ENCODE assay signal across 8 mouse cellular contexts in the genomic region with DNA sequence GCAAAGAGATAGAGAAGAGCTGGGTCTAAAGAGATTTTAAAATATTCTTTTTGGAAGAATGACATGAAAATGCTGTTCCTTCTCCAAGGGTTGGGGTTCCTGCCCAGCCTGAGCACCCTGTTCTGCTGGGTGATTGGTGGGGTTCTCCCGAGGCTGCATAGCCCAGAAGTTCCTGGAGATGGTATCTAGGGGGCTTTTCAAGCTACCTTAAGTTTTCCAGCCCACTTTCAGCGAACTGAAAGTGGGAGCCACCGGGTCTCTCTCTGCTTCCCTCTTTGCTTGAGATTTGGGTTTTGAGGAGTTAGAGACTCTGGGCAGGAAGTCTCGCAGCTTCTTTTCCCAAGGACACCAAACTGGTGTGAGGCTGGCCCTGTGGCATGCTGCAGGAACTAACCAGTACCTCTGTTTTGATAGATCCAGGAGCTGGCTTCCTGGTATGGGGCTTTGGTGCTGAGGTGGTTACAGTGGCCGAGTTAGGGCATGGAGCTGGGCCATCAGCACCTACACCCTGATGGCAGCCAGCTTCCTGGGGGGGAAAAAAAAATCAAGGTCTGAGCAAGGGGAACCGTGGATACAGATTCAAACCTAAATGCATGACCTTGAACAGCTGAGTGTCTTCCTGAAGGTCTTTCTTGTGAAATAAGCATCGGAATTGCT. TPM values are rescaled to one million over a fixed set of nuclear protein-coding genes. Genes with fewer than 3 reads are reported as not detected.
DNase-seq lines count a peak whose midpoint lies in the region; ATAC-seq and TF ChIP-seq lines count a peak whose summit lies in the region.

No protein-coding gene starts in this region.

- H3K27ac ChIP-seq in heart, adult 2 months = peak overlapping the region; percentile 69
- H3K27ac ChIP-seq in bone marrow macrophage, adult 2 months (ENCODE audit: insufficient read depth, low read depth, low read length) = no peak overlapping the region
- H3K27ac ChIP-seq in hindbrain, embryonic 16.5 days (ENCODE audit: low read depth, low read length) = no peak overlapping the region
- no peak overlapping the region for H3K27ac ChIP-seq in midbrain, embryonic 10.5 days (replicated peaks)

- peak overlapping the region; percentile 95 for H3K4me3 ChIP-seq in heart, adult 2 months
- peak overlapping the region; percentile 72 for H3K4me3 ChIP-seq in bone marrow macrophage, adult 2 months (ENCODE audit: insufficient read depth, low read length)
- peak overlapping the region; percentile 84 for H3K4me3 ChIP-seq in hindbrain, embryonic 16.5 days (ENCODE audit: low read length)
- H3K4me3 ChIP-seq in midbrain, embryonic 10.5 days = peak overlapping the region; percentile 94

- no peak for TF ChIP-seq CTCF in heart, adult 2 months (IDR thresholded peaks at IDR 0.05)
- TF ChIP-seq CTCF in bone marrow macrophage, adult 2 months (IDR thresholded peaks at IDR 0.05; ENCODE audit: low read depth, low read length) = no peak

- TF ChIP-seq POLR2A in heart, adult 2 months (IDR thresholded peaks at IDR 0.05; ENCODE audit: insufficient read depth, low read depth, low read length) = no peak
- TF ChIP-seq POLR2A in bone marrow macrophage, adult 2 months (IDR thresholded peaks at IDR 0.05; ENCODE audit: borderline replicate concordance, low read depth, low read length) = no peak

- ATAC-seq in hindbrain, embryonic 16.5 days = no peak

- H3K9ac ChIP-seq in heart, adult 2 months (ENCODE audit: low read depth, low read length) = peak overlapping the region; percentile 52
- H3K9ac ChIP-seq in hindbrain, embryonic 16.5 days (ENCODE audit: low read depth, low read length) = peak overlapping the region; percentile 19; the same call in 1 of the 2 replicates

- peaks cover 7% of the 10 kb centered on the region; the same call in 1 of the 2 replicates for H3K79me2 ChIP-seq in heart, adult 2 months (replicated peaks; ENCODE audit: control insufficient read depth, insufficient read depth, low read length)

- no peak for TF ChIP-seq EP300 in heart, adult 2 months (IDR thresholded peaks at IDR 0.05; ENCODE audit: insufficient read depth, low read depth, low read length)

- intact Hi-C loops in heart, adult 2 months (cut with DNase I) = loop anchor here (2.0 kb wide), 1 partner anchor 47 kb away; no protein-coding TSS in a partner anchor
- intact Hi-C loops in heart, postnatal 14 days (cut with DNase I) = loop anchor here (2.0 kb wide), 1 partner anchor 19 kb away; no protein-coding TSS in a partner anchor
- intact Hi-C loops in left cerebral cortex, postnatal 14 days (cut with DNase I) = no loop called here

- 24% methylated on average over 7 of the region's 7 CpGs for WGBS in heart, adult 2 months
- WGBS in hindbrain, embryonic 16.5 days = 80% methylated on average over 7 of the region's 7 CpGs
- 89% methylated on average over 7 of the region's 7 CpGs for WGBS in midbrain, embryonic 10.5 days

- no peaks in the 10 kb centered on the region for H3K27me3 ChIP-seq in heart, adult 2 months (ENCODE audit: control insufficient read depth, insufficient read depth, low read length)
- no peaks in the 10 kb centered on the region for H3K27me3 ChIP-seq in hindbrain, embryonic 16.5 days (replicated peaks; ENCODE audit: control insufficient read depth, insufficient read depth, low read length)
- no peaks in the 10 kb centered on the region for H3K27me3 ChIP-seq in midbrain, embryonic 10.5 days (ENCODE audit: low read depth, poor library complexity, severe bottlenecking)

- H3K9me3 ChIP-seq in hindbrain, embryonic 16.5 days (ENCODE audit: control insufficient read depth, low read length) = no peaks in the 10 kb centered on the region
- H3K9me3 ChIP-seq in midbrain, embryonic 10.5 days (replicated peaks) = no peaks in the 10 kb centered on the region

- H3K36me3 ChIP-seq in heart, adult 2 months (ENCODE audit: control insufficient read depth, insufficient read depth, low read length) = 0 out of 2 replicates have a peak, but pooled peaks cover 3% of the 10 kb centered on the region
- H3K36me3 ChIP-seq in hindbrain, embryonic 16.5 days (ENCODE audit: control insufficient read depth, insufficient read depth, low read length) = no peaks in the 10 kb centered on the region
- H3K36me3 ChIP-seq in midbrain, embryonic 10.5 days = peaks cover 9% of the 10 kb centered on the region

- H3K4me2 ChIP-seq in hindbrain, embryonic 16.5 days (ENCODE audit: low read length) = peak overlapping the region; percentile 58

- peak in 1 of 2 experiments; percentile 39 for DNase-seq in heart, adult 2 months
- no peak for DNase-seq in heart, postnatal 14 days
- no peak for DNase-seq in midbrain, embryonic 10.5 days (ENCODE audit: low spot score)
- no peak for DNase-seq in B cell, adult 2 months
- DNase-seq in left cerebral cortex, postnatal 14 days (ENCODE audit: low spot score in 2 of 2) = no peak
- DNase-seq in frontal cortex, postnatal 36 days (ENCODE audit: low spot score in 2 of 2) = no peak

- H3K4me1 ChIP-seq in heart, adult 2 months (ENCODE audit: control insufficient read depth, insufficient read depth, low read length) = peaks cover 13% of the 10 kb centered on the region
- H3K4me1 ChIP-seq in bone marrow macrophage, adult 2 months (ENCODE audit: control insufficient read depth, insufficient read depth, low read length) = peaks cover 27% of the 10 kb centered on the region
- peaks cover 37% of the 10 kb centered on the region for H3K4me1 ChIP-seq in hindbrain, embryonic 16.5 days (ENCODE audit: control insufficient read depth, insufficient read depth, low read depth, low read length)
- peaks cover 60% of the 10 kb centered on the region for H3K4me1 ChIP-seq in midbrain, embryonic 10.5 days

RNA-seq across cellular contexts. Expression of gene Slc9a1, which starts 2.2 kb away (rescaled TPM):
- total RNA-seq in heart, adult 2 months (2021) = 10 to 100 TPM; 17.0 to 17.4 TPM
- 21.4 and 21.5 TPM in 2 replicates for polyA plus RNA-seq in heart, adult 2 months (2012; rRNA removed)
- 10 to 100 TPM; 21.2 to 22.9 TPM for total RNA-seq in heart, postnatal 14 days (2021)
- polyA plus RNA-seq in bone marrow macrophage, adult 2 months (2012; ENCODE audit: insufficient read depth, insufficient read length, missing spikeins) = 27.7 and 31.6 TPM in 2 replicates
- 9.8 and 9.9 TPM in 2 replicates for polyA plus RNA-seq in hindbrain, embryonic 16.5 days (2015; fragmentation: Nextera tagmentation; extraction: Ambion mirVana)
- 8.3 and 8.6 TPM in 2 replicates for polyA plus RNA-seq in midbrain, embryonic 10.5 days (2016; fragmentation: Nextera tagmentation; extraction: Ambion mirVana)
- total RNA-seq in left cerebral cortex, postnatal 14 days (2021) = 10 to 100 TPM; 41.5 to 46.7 TPM

RNA-seq across cellular contexts. Expression of gene Wdtc1, which starts 18.5 kb away (rescaled TPM):
- total RNA-seq in heart, adult 2 months (2021) = 10 to 100 TPM; 73.6 to 96.1 TPM
- 61.8 and 65.1 TPM in 2 replicates for polyA plus RNA-seq in heart, adult 2 months (2012; rRNA removed)
- 10 to 100 TPM; 65.7 to 70.6 TPM for total RNA-seq in heart, postnatal 14 days (2021)
- polyA plus RNA-seq in bone marrow macrophage, adult 2 months (2012; ENCODE audit: insufficient read depth, insufficient read length, missing spikeins) = 30.5 TPM in 2 replicates
- polyA plus RNA-seq in hindbrain, embryonic 16.5 days (2015; fragmentation: Nextera tagmentation; extraction: Ambion mirVana) = 18.8 and 21.3 TPM in 2 replicates
- polyA plus RNA-seq in midbrain, embryonic 10.5 days (2016; fragmentation: Nextera tagmentation; extraction: Ambion mirVana) = 19.2 and 20.0 TPM in 2 replicates
- total RNA-seq in left cerebral cortex, postnatal 14 days (2021) = 10 to 100 TPM; 56.6 to 60.8 TPM
